Mouse (Mus musculus) lung, postnatal 36 days (tissue): ENCODE data around the gene Rnase9.
"Not testable (repeated sequence)": the region's sequence is repeated elsewhere in the genome, so short reads cannot be mapped to it uniquely, and the experiment has no call there.

Source experiments
- DNase-seq: peaks from one replicate; pipeline ENCODE4 v3.0.0; 2022; ENCODE audit warnings: mixed read lengths

Gene Rnase9

GRCm38 (mm10) chr14:51047846-51048245 lies 6.2 kb upstream of the Rnase9 start:
- no peak for DNase-seq

GRCm38 (mm10) chr14:51036214-51036613 lies 5.5 kb downstream of the Rnase9 start:
- no peak for DNase-seq

- no peak for DNase-seq
Observed at GRCm38 (mm10) chr14:51035206-51035605, 6.5 kb downstream of the Rnase9 start.

- DNase-seq, result no peak
Observed at GRCm38 (mm10) chr14:51027387-51028155, 14.1 kb downstream of the Rnase9 start.

GRCm38 (mm10) chr14:51026391-51027133 lies 15.1 kb downstream of the Rnase9 start:
- DNase-seq, result peak; percentile 94

- no peak for DNase-seq
Observed at GRCm38 (mm10) chr14:51024820-51025219, 16.8 kb downstream of the Rnase9 start.

GRCm38 (mm10) chr14:51023457-51023856 lies 18.2 kb downstream of the Rnase9 start:
- no peak for DNase-seq

- peak; percentile 43 for DNase-seq
Observed at GRCm38 (mm10) chr14:51017256-51017655, 24.4 kb downstream of the Rnase9 start.

GRCm38 (mm10) chr14:51015780-51016179 lies 25.9 kb downstream of the Rnase9 start:
- no peak for DNase-seq

GRCm38 (mm10) chr14:51014724-51015123 lies 26.9 kb downstream of the Rnase9 start:
- not testable (repeated sequence) for DNase-seq

- peak; percentile 48 for DNase-seq
Observed at GRCm38 (mm10) chr14:51009572-51009971, 32.1 kb downstream of the Rnase9 start.

- DNase-seq, result no peak
Observed at GRCm38 (mm10) chr14:51008781-51009180, 32.9 kb downstream of the Rnase9 start.

- peak; percentile 81 for DNase-seq
Observed at GRCm38 (mm10) chr14:51007914-51008713, 33.6 kb downstream of the Rnase9 start.

GRCm38 (mm10) chr14:51007152-51007801 lies 34.4 kb downstream of the Rnase9 start, which contains the start of gene Rnase10:
TSS of gene Rnase10 (plus strand) at chr14:51007751.
- DNase-seq, result no peak

- peak; percentile 43 for DNase-seq
Observed at GRCm38 (mm10) chr14:50997999-50998666, 43.5 kb downstream of the Rnase9 start.

GRCm38 (mm10) chr14:50997088-50997487 lies 44.6 kb downstream of the Rnase9 start:
- DNase-seq, result peak; percentile 27

- DNase-seq, result no peak
Observed at GRCm38 (mm10) chr14:50991037-50991436, 50.6 kb downstream of the Rnase9 start.
